ENCODE assay signal across 7 mouse cellular contexts in the genomic region with DNA sequence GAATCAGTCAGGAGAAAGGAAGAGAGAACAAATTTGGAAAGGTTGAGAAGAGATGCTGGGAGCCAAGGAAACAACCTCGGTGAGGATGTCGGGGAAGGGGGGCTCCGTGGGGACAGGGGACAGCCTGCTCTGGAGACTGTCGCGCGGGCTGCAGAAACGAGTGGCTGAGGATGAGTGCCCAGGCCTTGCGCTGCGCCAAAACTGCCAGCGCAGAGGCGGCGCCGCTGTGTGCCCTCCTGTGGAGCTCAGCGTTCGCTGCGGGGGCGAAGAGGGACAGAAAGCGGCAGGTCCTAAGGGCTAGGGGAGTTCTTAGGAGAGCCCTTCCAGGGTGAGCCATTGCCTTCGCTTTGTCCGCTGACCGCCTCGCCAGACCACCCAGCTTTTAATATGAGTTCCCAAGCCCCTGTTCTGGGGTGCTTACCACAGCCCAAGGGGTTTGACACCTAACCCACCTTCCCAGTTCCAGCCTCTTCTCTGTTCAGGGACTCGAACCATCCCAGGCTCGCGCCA. TPM values are rescaled to one million over a fixed set of nuclear protein-coding genes. Genes with fewer than 3 reads are reported as not detected.
DNase-seq lines count a peak whose midpoint lies in the region; ATAC-seq lines count a peak whose summit lies in the region.

No protein-coding gene starts in this region.

- no peak overlapping the region for H3K27ac ChIP-seq in lung, embryonic 16.5 days (ENCODE audit: low read length)
- H3K27ac ChIP-seq in limb, embryonic 12.5 days = no peak overlapping the region

- peak overlapping the region; percentile 59 for H3K4me3 ChIP-seq in lung, embryonic 16.5 days (ENCODE audit: low read length)
- H3K4me3 ChIP-seq in limb, embryonic 12.5 days (replicated peaks) = peak overlapping the region; percentile 59

- H3K27me3 ChIP-seq in lung, embryonic 16.5 days (ENCODE audit: control insufficient read depth, insufficient read depth, low read depth, low read length) = peaks cover 64% of the 10 kb centered on the region
- peaks cover 86% of the 10 kb centered on the region for H3K27me3 ChIP-seq in limb, embryonic 12.5 days

- 3% methylated on average over 25 of the region's 25 CpGs for WGBS in lung, embryonic 16.5 days
- WGBS in limb, embryonic 12.5 days = under 1% methylated on average over 25 of the region's 25 CpGs

- H3K36me3 ChIP-seq in lung, embryonic 16.5 days (ENCODE audit: control insufficient read depth, insufficient read depth, low read length) = no peaks in the 10 kb centered on the region
- no peaks in the 10 kb centered on the region for H3K36me3 ChIP-seq in limb, embryonic 12.5 days

- ATAC-seq in lung, embryonic 16.5 days (ENCODE audit: low read depth) = peak; percentile 15; the same call in 1 of the 2 replicates
- peak; percentile 38; the same call in 1 of the 2 replicates for ATAC-seq in common myeloid progenitor, adult 5-6 weeks (replicated peaks; ENCODE audit: low read depth, poor library complexity, severe bottlenecking)
- ATAC-seq in limb, embryonic 12.5 days (ENCODE audit: insufficient number of reproducible peaks, insufficient read depth, low FRiP score, low TSS enrichment, low read depth) = no peak
- no peak for ATAC-seq in CD4-positive, CD25-positive, alpha-beta regulatory T cell, adult 4 months

- peaks cover 6% of the 10 kb centered on the region for H3K4me1 ChIP-seq in lung, embryonic 16.5 days (replicated peaks; ENCODE audit: control insufficient read depth, insufficient read depth, low read length)
- peaks cover 16% of the 10 kb centered on the region for H3K4me1 ChIP-seq in limb, embryonic 12.5 days (replicated peaks)

- H3K9me3 ChIP-seq in lung, embryonic 16.5 days (ENCODE audit: control insufficient read depth, low read length) = no peaks in the 10 kb centered on the region
- H3K9me3 ChIP-seq in limb, embryonic 12.5 days = no peaks in the 10 kb centered on the region

- DNase-seq in lung, adult 18-20 months = no peak
- peak; percentile 58 to 62 for DNase-seq in frontal cortex, postnatal 36 days (ENCODE audit: low spot score in 2 of 2)
- DNase-seq in right cerebral cortex, adult 18-20 months = peak; percentile 73

- peak overlapping the region; percentile 22; the same call in 1 of the 2 replicates for H3K9ac ChIP-seq in lung, embryonic 16.5 days (ENCODE audit: low read length)
- H3K9ac ChIP-seq in limb, embryonic 12.5 days (replicated peaks) = 0 out of 2 replicates have a peak overlapping the region, but pooled peaks have one; percentile 60

- peak overlapping the region; percentile 95 for H3K4me2 ChIP-seq in lung, embryonic 16.5 days (ENCODE audit: low read depth, low read length)
- H3K4me2 ChIP-seq in limb, embryonic 12.5 days = peak overlapping the region; percentile 97

RNA-seq across cellular contexts. Expression of gene Shisa9, which starts 0.8 kb away (rescaled TPM):
- polyA plus RNA-seq in lung, embryonic 16.5 days (2015; fragmentation: Nextera tagmentation; extraction: Ambion mirVana) = 1.7 TPM in 2 replicates
- not detected in 2 replicates for total RNA-seq in common myeloid progenitor, adult 5-6 weeks (2017)
- 0.16 and 0.27 TPM in 2 replicates for polyA plus RNA-seq in limb, embryonic 12.5 days (2016; fragmentation: Nextera tagmentation; extraction: Ambion mirVana)
- polyA plus RNA-seq in CD4-positive, CD25-positive, alpha-beta regulatory T cell, adult 4 months (2017; shearing (Covaris generic)) = not detected

Comparison
In these comparisons a context has a peak if more than half of its experiments do, and no peak if none do; other contexts are left out.
1. ATAC-seq: peak in lung, embryonic 16.5 days (single experiment) and common myeloid progenitor, adult 5-6 weeks (single experiment); none in limb, embryonic 12.5 days (single experiment) and CD4-positive, CD25-positive, alpha-beta regulatory T cell, adult 4 months (single experiment).
2. DNase-seq: peak in frontal cortex, postnatal 36 days (2 of 2) and right cerebral cortex, adult 18-20 months (single experiment); none in lung, adult 18-20 months (0 of 2).